Mouse (Mus musculus): Measurements from ENCODE around the gene Dbndd1. TPM values are rescaled to one million over a fixed set of nuclear protein-coding genes. Genes with fewer than 3 reads are reported as not detected.

Gene Dbndd1
- polyA plus RNA-seq, 1 experiment from 2014 or later: 11.3 TPM

Other genes starting within 250 kb of the Dbndd1 start
- gene Fanca, start 196.9 kb downstream of the Dbndd1 start, polyA plus RNA-seq (2016; fragmentation: Nextera tagmentation; extraction: Ambion mirVana): 31.9 and 34.0 TPM in 2 replicates
- gene Spire2, start 182.8 kb downstream of the Dbndd1 start, polyA plus RNA-seq (2016; fragmentation: Nextera tagmentation; extraction: Ambion mirVana): 5.1 and 6.3 TPM in 2 replicates
- gene Tcf25, start 141.7 kb downstream of the Dbndd1 start, polyA plus RNA-seq (2016; fragmentation: Nextera tagmentation; extraction: Ambion mirVana): 172 and 186 TPM in 2 replicates
- gene Mc1r, start 108.4 kb downstream of the Dbndd1 start, polyA plus RNA-seq (2016; fragmentation: Nextera tagmentation; extraction: Ambion mirVana): 0.15 and 0.17 TPM in 2 replicates
- 147 and 201 TPM in 2 replicates for gene Tubb3, start 104.0 kb downstream of the Dbndd1 start, polyA plus RNA-seq (2016; fragmentation: Nextera tagmentation; extraction: Ambion mirVana)
- gene Def8, start 91.9 kb downstream of the Dbndd1 start, polyA plus RNA-seq (2016; fragmentation: Nextera tagmentation; extraction: Ambion mirVana): 42.2 and 42.7 TPM in 2 replicates
- gene Afg3l1, start 37.6 kb downstream of the Dbndd1 start, polyA plus RNA-seq (2016; fragmentation: Nextera tagmentation; extraction: Ambion mirVana): 62.1 and 66.6 TPM in 2 replicates
- 37.4 and 40.6 TPM in 2 replicates for gene Gas8, start 3.4 kb upstream of the Dbndd1 start, polyA plus RNA-seq (2016; fragmentation: Nextera tagmentation; extraction: Ambion mirVana)
- 9.1 and 10.0 TPM in 2 replicates for gene Rhou, start 138.5 kb upstream of the Dbndd1 start, polyA plus RNA-seq (2016; fragmentation: Nextera tagmentation; extraction: Ambion mirVana)